Mouse (Mus musculus) NIH3T3 (cell line): ENCODE results near the gene Eml4.

Source experiments
- DNase-seq: peaks from one replicate; pipeline ENCODE4 v3.0.0-alpha.2; 2012; ENCODE audit warnings: low read depth

Eml4 gene

DNA sequence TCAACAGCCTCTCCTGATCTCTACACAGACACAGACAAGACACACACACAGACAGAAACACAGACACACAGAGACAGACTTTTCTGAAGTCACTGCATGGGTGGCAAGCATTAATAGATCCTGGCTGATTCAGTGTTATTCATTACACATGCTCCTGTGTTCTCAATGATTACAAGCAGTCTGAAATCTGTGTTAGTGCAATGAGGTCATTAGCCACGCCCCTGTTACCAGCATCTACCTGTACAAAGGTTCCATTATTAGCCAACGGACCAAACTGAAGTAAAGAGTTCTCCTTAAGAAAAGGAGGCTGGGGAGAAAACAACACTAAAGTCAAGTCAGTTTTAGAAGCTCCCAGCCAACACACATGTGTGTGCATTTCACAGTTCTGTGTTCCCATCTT lies 153.0 kb downstream of the Eml4 start:
- DNase-seq: no peak

DNA sequence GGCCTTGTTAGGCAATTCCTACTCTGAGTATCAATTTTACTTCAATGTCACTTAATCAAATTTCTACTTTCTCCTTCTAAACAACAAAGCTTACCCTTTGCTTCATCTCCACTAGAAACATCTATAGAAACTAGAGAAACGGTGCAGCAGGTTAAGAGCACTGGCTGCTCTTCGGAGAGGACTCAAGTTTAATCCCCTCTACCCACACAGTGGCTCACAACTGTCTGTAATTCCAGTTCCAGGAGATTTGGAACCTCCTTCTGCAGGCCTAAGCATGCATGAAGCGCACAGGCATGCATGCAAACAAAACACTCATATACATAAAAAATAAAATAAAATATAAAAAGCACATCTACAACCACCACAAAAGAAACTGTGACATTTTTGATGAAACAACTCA lies 161.4 kb downstream of the Eml4 start:
- no peak for DNase-seq

DNA sequence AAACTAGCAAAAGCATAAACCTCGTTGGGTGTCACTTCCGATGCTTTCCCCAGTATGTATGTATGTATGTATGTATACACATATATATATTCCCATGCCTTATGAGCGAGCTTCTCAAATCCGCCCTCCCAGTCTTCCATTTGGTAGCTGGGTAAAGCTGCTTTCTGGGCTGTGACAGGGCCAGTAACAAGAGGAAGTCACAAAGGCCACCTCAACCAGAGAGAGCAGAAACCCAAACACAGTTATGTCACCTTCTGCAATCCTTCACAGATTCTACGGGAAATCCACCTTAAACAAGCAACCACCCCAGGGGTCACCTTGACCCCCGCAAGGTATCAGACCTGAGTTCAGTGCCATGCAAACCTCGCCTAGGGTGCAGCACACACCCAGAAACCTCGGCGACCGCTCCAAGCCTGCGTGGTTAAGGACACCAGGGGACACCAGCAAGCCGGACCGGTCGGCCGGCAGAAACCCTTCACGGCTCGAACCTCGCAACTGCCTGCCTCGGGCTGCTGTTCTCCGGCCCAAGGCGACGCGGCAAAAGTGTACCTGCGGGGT lies 163.0 kb downstream of the Eml4 start:
- DNase-seq: no peak

DNA sequence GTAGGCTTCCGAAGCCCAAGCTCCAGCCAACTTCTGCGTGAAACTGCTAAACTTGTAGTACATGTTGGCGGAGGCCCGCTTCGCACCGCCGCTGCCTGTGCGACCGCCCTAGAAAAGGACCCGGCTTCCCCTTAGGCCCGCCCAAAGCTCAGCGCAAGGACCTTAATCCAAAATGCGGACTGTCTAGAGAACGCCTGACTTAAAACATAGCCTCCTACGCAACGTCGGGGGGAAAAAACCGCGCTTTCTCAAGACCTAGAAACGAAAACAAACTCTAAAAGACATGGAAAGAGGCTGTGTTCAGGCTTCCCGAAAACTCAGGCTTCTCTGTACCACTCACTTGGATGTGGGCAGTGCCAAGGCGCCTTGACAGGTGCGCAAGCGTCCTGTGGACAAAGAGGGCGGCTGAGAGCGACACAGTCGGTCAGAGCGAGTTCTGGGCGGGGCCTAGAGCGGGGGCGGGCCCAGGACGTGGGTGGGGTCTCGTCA lies 163.5 kb downstream of the Eml4 start:
- peak; percentile 95 for DNase-seq

DNA sequence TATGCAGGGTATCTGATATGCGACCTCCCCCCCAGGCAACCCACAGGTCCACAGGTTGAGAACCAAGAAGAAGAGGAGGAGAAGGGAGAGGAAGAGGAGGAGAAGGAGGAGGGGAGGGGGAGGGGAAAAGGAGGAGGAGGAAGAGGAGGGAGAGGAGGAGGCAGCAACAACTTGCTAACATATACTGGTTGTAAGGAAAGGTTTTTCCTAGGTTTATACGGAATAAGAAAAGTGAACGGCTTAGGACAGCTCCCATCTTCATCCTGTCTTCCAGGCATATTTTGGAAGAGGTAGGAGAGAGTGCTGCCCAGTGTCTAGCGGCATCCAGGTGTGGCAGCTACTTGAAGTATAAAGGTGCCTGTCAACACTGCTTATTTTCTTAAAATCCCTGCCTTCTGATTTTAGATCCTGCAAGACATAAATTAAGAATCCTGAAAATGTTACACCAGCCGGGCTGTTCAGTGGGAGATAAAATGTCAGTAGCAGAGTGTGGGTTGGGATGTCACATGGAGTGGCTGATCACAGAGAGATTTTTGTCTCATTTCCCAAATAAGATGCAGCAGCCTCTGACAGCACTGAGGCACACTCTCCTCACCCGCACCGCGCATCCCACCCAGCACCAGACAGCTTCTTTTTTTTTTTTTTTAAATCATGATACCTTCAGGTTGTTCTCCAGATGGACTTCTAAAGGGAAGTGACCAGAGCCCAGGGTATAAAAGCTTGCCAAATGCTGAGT lies 166.7 kb downstream of the Eml4 start, which contains the start of gene Cox7a2l:
TSS of gene Cox7a2l (minus strand) at position 51 of the 736 bp plus-strand sequence.
- DNase-seq: no peak

DNA sequence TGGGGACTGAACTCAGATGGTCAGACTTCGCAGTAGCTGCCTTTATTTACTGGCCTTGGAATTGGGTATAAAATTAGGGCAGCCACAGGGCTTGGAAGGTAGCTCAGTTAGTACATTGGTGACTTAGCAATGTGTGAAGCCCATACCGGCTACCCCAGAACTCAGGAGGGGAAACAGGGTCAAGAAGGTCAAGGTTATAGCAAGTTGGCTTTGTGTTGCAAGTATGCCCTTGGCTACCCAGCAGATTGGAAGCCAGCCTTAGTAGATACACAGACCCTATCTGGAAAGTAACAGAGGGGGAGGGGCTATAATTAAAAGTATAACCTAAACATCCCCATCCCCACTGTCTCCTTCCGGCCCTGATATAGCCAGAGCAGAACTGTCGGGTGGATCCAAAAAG lies 171.2 kb downstream of the Eml4 start:
- no peak for DNase-seq

DNA sequence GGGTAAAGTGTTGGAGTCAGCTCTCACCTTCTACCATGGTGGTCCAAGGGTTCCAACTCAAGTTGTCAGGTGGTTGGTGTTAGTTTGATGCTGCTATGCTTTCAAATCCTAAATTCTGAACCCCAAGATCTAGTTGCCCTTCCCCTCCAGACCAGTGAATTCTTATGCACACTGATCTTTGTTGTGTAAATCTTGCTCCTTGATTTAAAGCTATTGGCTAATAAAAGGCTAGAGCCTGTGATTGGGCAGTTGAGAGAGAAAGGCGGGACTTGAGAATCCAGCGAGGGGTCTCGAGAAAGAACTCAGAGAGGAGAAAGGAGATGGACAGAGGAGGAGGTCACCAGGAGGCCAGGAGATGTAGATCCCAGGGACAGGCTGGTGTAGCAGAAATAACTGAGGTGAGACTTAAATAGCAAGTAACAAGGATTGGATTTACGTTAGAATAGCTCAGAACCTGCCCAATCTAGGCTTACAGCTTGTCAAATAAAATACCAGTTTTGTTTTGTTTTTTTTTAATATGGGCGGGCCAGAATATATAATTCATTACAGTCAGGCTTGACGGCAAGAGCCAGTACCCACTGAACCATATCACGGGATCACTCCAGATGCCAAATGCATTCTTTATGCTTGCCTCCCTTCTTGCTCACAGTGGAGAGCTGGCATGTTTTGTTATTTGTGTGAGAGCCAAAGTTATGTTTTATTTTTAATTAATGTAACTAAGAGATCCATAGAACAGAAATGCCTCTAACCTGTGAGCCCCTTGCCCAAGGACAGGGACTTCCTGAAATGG lies 172.1 kb downstream of the Eml4 start:
- no peak for DNase-seq

DNA sequence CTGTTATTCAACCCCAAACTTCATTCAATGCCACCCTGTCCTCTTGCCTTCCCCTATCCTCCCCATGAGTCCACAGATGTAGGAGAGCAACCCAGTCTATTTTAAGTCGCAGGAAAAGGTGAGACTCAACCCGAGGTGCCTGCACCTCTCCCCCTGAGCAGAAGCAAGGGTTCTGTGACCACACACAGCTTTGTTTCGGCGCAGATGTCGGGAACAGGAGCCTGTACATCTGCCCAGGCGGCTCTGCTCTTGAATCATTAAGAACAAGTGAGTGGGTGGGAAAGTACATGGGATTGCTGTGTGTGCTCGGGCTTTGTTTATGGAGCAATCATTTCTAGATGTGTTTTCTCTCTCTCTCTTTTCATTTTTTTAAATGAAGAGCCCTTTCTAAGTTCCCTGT lies 174.0 kb downstream of the Eml4 start:
- DNase-seq: no peak

DNA sequence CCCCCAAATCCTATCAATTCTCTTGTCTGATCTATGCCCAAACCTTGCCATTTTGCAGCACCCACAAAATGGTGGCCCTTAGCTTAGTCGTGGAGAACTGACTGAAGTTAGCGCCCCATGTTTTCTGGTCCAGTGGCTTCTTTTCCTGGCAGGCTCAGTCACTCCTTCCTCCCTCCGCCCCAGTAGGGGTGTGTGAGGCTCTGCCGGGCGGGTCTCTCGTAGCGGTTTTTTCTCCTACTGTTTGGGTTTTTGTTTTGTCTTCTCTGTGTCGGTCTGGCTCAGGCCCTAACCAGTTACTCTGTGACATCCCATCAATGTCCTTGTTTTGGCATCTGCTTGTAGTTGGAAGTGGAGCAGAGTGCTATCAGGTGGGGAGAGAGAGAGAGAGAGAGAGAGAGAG lies 174.9 kb downstream of the Eml4 start:
- DNase-seq: no peak

DNA sequence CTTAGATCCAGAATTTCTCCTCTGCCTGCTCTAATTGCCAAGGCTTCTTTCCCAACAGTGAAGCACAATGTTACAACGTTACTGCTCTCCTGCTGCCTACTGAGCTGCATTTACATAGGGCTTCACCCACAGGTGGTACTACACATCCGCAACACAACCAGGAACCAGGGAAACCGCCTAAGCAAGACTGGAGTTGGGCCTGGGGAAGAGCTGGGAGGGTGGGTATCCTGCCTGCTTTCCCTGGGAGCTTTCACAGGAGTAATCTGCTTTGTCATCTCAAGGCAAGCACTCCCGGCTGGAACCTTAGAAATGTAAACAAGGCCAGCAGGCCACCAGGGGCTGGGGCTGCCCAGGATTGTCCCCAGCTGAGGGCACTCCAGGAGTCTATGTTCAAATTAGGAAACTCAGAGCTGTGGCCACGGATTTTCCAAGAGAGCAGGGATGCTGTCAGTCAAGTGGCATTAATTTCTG lies 175.4 kb downstream of the Eml4 start:
- no peak for DNase-seq

DNA sequence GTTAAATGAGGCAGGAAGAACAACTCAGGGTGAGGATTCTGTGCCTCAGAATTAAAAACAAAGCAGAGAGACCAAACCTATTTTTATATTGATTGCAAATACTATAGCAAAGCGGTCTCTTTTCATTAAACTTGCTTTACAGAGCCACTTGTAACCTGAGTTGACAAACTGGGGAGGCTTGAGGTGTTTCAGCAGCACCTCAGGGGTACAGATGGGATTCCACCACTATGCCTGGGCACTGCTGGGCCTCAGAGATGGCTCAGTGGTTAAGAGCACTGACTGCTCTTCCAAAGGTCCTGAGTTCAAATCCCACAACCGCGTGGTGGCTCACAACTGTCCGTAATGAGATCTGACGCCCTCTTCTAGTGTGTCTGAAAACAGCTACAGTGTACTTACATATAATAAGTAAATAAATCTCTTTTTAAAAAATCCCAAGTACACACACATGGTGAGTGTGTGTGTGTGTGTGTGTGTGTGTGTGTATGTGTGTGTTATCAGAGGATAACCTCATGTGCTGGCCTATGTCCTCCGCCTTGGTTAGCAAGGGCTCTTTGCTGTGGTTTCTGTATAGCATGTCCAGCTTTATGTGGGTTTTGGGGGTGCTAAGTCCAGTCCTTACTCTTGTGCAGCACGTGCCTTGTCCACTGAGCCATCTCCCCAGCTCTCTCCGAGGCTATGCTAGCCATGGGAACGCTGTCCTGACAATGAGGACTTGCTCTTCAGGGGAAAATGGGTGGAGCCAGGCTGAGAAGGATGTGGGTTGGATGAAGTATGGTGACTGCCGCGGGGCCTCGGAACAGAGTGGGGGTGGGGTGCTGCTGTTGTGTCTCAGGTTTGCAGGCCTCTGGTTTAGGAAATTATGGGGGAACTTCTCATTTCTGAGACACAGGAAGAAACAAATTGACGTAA lies 176.1 kb downstream of the Eml4 start:
- no peak for DNase-seq

DNA sequence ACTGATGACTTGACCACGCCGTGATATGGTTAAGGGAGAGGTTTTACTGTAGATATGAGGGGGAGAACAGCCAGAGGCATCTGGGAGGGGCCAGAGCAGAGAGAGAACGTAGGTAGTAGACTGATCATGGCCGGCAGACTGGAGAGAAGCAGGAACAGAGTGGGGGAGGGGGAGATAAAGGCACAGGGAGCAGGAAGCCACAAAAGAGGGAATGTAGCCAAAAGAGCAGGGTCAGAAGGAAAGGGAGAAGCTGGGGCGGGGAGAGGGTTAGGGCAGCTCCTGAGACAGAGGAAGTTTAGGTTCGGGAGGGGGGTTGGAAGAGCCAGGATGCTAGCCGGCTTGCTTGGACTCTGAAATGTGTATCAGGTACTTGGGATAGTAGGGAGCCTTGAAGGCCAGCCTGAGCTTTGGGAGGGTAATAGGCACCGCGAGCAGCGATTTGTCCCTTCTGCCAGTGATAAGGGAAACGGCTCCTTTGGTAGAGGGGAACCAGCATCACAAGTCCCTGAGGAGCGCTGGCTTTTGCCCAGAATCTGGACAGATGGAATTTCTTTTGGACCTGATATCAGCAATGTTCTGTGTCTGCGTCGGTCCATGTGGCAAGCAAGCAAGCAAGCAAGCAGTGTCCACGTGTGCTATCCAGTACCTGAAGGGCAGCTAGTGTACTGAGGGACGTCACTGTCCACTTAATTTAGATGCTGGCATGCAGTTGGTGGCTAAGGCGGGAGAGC lies 177.1 kb downstream of the Eml4 start:
- DNase-seq: no peak
